Mouse (Mus musculus) heart, adult 2 months (tissue): Measurements from ENCODE around the gene Myadm.

Source experiments
- CTCF ChIP-seq: fragments of 200-600 bp; IDR thresholded peaks from 2 replicates; pipeline ENCODE4 v1.8.1; 2022; ENCODE audit warnings: antibody characterized with exemption, mild to moderate bottlenecking, moderate library complexity
- POLR2A ChIP-seq: fragments of 200-500 bp; IDR thresholded peaks from 2 replicates; pipeline ENCODE4 v1.6.1; 2011; ENCODE audit warnings: mild to moderate bottlenecking, low read depth, low read length, control low read depth; ENCODE audit not compliant: insufficient read depth

DNA sequence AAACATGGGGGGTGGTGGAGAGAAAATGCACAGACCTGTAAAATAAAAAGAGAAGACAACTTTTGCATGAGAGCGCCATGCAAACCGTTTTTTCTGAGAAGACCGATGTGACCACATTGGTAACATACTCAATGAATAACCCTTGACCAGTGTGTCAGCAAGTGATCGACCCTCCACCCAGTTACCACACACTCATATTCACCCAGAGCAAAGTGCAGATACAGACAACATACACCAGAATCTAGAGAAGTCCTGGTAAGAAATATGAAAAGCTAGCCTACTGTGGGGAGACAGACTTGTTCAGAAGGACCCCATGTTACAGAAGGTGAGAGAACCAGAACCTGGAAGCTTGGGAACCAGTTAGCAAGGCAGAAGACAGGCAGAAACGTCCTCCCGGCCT, 42.3 kb downstream of the Myadm start:
- TF ChIP-seq CTCF (no peak), POLR2A (no peak)
